Mouse (Mus musculus) thymus, postnatal 14 days (tissue): ENCODE data around the gene Plin3.

ENCODE experiments used
- DNase-seq: peaks from one replicate; pipeline ENCODE4 v3.0.0; 2021

Gene Plin3

GRCm38 (mm10) chr17:56292531-56293222 lies at the start of gene Plin3:
Gene Plin3, minus strand, starts transcription at chr17:56292873.
- DNase-seq: peak; percentile 66

GRCm38 (mm10) chr17:56340717-56341116 lies 48.0 kb upstream of the Plin3 start:
- DNase-seq: no peak

GRCm38 (mm10) chr17:56338909-56339308 lies 46.2 kb upstream of the Plin3 start:
- DNase-seq: peak; percentile 78

GRCm38 (mm10) chr17:56337791-56338190 lies 45.1 kb upstream of the Plin3 start:
- no peak for DNase-seq

GRCm38 (mm10) chr17:56337190-56337589 lies 44.5 kb upstream of the Plin3 start:
- peak; percentile 67 for DNase-seq

- peak; percentile 33 for DNase-seq
Observed at GRCm38 (mm10) chr17:56332987-56333386, 40.3 kb upstream of the Plin3 start.

- no peak for DNase-seq
Observed at GRCm38 (mm10) chr17:56331256-56331655, 38.6 kb upstream of the Plin3 start.

- peak; percentile 60 for DNase-seq
Observed at GRCm38 (mm10) chr17:56330345-56330744, 37.7 kb upstream of the Plin3 start.

- no peak for DNase-seq
Observed at GRCm38 (mm10) chr17:56329267-56329666, 36.6 kb upstream of the Plin3 start.

- no peak for DNase-seq
Observed at GRCm38 (mm10) chr17:56326153-56327147, 33.8 kb upstream of the Plin3 start.

- DNase-seq: peak; percentile 99
Observed at GRCm38 (mm10) chr17:56325450-56326152, 32.9 kb upstream of the Plin3 start, which contains the start of gene Kdm4b. Gene Kdm4b, plus strand, starts transcription at chr17:56326062.

GRCm38 (mm10) chr17:56324419-56324818 lies 31.7 kb upstream of the Plin3 start:
- DNase-seq: no peak

GRCm38 (mm10) chr17:56309191-56309945 lies 16.7 kb upstream of the Plin3 start:
- no peak for DNase-seq

GRCm38 (mm10) chr17:56308088-56308487 lies 15.4 kb upstream of the Plin3 start:
- no peak for DNase-seq

- DNase-seq: peak; percentile 67
Observed at GRCm38 (mm10) chr17:56305826-56306225, 13.2 kb upstream of the Plin3 start.

GRCm38 (mm10) chr17:56305156-56305555 lies 12.5 kb upstream of the Plin3 start:
- DNase-seq: peak; percentile 42

- DNase-seq: peak; percentile 34
Observed at GRCm38 (mm10) chr17:56304718-56305117, 12.0 kb upstream of the Plin3 start.

- DNase-seq: peak; percentile 98
Observed at GRCm38 (mm10) chr17:56303847-56304586, 11.3 kb upstream of the Plin3 start.

GRCm38 (mm10) chr17:56303160-56303846 lies 10.6 kb upstream of the Plin3 start, which contains the start of gene Uhrf1:
Gene Uhrf1, plus strand, starts transcription at chr17:56303321.
- DNase-seq: peak; percentile 87

- DNase-seq: peak; percentile 37
Observed at GRCm38 (mm10) chr17:56302363-56302996, 9.8 kb upstream of the Plin3 start.
